Mouse (Mus musculus) adrenal gland, postnatal 25 days (tissue): ENCODE measurements at regions not wholly inside any gene's neighbourhood (a gene's known extent, or its start where the extent isn't known, plus 50 kb on each side); places are given as distances from the start of the nearest gene placed in this dataset.
"Not testable (repeated sequence)": the region's sequence is repeated elsewhere in the genome, so short reads cannot be mapped to it uniquely, and the experiment has no call there.

Experiments
- DNase-seq: peaks from one replicate; pipeline ENCODE4 v3.0.0; 2021; ENCODE audit warnings: mixed read lengths

DNA sequence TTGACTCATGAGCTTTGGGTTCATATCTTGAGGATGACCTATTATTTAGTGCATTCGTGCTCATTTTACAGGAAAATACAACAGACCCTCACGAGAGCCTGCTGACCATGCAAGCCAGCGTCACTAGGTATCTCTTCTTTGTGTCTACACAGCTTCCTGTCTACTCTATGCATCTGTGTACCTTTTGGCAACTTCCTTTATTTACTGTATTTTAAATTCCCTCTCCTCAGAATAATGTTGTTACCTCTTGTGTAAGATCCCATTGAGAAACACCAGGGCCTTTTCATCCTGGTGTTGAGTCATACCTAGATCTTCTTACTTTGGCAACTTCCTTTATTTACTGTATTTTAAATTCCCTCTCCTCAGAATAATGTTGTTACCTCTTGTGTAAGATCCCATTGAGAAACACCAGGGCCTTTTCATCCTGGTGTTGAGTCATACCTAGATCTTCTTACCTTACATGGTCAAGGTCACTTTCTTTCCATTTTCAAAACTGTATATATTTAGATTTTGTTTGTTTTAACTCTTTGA lies 639.1 kb upstream of the Rorb start:
- DNase-seq, result not testable (repeated sequence)

DNA sequence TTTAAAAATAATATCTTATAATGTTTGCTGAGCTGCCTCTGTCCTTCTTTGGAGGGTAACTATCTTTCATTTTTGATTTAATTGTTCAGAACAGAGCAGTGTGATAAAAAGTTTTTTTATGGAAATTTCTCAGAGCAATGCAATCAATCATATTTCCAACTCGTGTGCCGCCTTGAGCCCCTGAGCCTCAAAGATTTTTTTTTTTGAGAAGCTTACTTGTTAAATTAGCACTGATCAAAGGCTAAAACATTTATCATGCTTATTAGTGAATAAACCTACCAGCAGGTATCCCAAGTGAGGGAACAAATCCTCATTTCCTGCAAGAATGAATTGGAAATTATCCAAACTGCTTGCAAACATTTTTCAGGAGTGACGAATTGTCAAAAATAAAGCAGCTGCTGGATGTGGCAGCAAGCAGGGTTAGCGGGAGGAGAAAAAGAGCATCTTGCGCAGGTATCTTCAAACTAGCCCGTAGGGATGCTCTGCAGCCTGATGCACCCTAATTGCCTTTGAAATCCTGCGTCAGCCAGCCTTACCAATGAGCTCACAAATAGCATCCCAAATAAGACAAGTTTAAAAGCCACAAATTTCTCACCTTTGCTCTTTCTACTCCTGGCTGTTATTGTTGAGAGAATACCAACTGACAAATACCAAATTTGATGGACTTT lies 637.0 kb upstream of the Rorb start:
- DNase-seq, result no peak

GRCm38 (mm10) chr19:19719939-19720338 lies 608.9 kb upstream of the Rorb start:
- DNase-seq, result no peak
